Mouse (Mus musculus) kidney, embryonic 15.5 days (tissue): Measurements from ENCODE around the gene Anxa11. TPM values are rescaled to one million over a fixed set of nuclear protein-coding genes. Genes with fewer than 3 reads are reported as not detected.
A peak's percentile ranks its signal among the peaks of the same experiment; 100 is the strongest.
"Not testable (repeated sequence)": the region's sequence is repeated elsewhere in the genome, so short reads cannot be mapped to it uniquely, and the experiment has no call there.

Experiments
- ATAC-seq: fragments of 200-750 bp; cut with Nextera tagmentation; replicated peaks from 2 replicates; pipeline ENCODE4 v1.8.0; 2017; ENCODE audit warnings: moderate TSS enrichment; ENCODE audit not compliant: low FRiP score
- H3K27ac ChIP-seq: fragments of 300-500 bp; sonication (generic); 2 replicates; pipeline ENCODE4 v1.5.1; 2015; ENCODE audit warnings: mild to moderate bottlenecking, inconsistent platforms
- H3K27me3 ChIP-seq: fragments of 300-500 bp; sonication (generic); 2 replicates; pipeline ENCODE4 v1.6.1; 2015; ENCODE audit warnings: inconsistent platforms
- H3K36me3 ChIP-seq: fragments of 300-500 bp; sonication (generic); 2 replicates; pipeline ENCODE4 v1.6.1; 2015; ENCODE audit warnings: inconsistent platforms
- H3K4me1 ChIP-seq: fragments of 300-500 bp; sonication (generic); 2 replicates; pipeline ENCODE4 v1.6.1; 2015; ENCODE audit warnings: inconsistent platforms
- H3K4me2 ChIP-seq: fragments of 300-500 bp; sonication (generic); 2 replicates; pipeline ENCODE4 v1.6.1; 2015; ENCODE audit warnings: moderate library complexity, mild to moderate bottlenecking, inconsistent platforms
- H3K4me3 ChIP-seq: fragments of 300-500 bp; sonication (generic); replicated peaks from 2 replicates; pipeline ENCODE4 v1.5.1; 2015; ENCODE audit warnings: mild to moderate bottlenecking, inconsistent platforms
- H3K9ac ChIP-seq: fragments of 300-500 bp; sonication (generic); 2 replicates; pipeline ENCODE4 v1.6.1; 2015; ENCODE audit warnings: mild to moderate bottlenecking, inconsistent platforms
- H3K9me3 ChIP-seq: fragments of 300-500 bp; sonication (generic); replicated peaks from 2 replicates; pipeline ENCODE4 v1.6.1; 2016; ENCODE audit warnings: inconsistent platforms
- WGBS: fragments of 180-500 bp; shearing (Covaris S2); methylation state at CpG from one replicate; pipeline ENCODE4 v1.1.7; 2015; ENCODE audit warnings: mixed read lengths; 5-methylcytosine and 5-hydroxymethylcytosine counted together
- polyA plus RNA-seq: library from polyadenylated mRNA; unstranded; fragments of >200 nt; fragmentation: Nextera tagmentation; extraction: Ambion mirVana; gene quantifications from 2 replicates; pipeline ENCODE4 v1.2.1, GENCODE M21; 2015

The Anxa11 gene
- polyA plus RNA-seq, 1 experiment from 2014 or later: 46.1 TPM

GRCm38 (mm10) chr14:25872461-25873415 lies 30.8 kb downstream of the Anxa11 start:
- ATAC-seq: no peak
- peaks cover 13% of the 10 kb centered on the region for H3K4me1 ChIP-seq
- no peaks in the 10 kb centered on the region for H3K27me3 ChIP-seq
- H3K4me3 ChIP-seq: no peak overlapping the region
- no peaks in the 10 kb centered on the region for H3K9me3 ChIP-seq
- WGBS: 79% methylated on average over 8 of the region's 8 CpGs
- H3K27ac ChIP-seq: no peak overlapping the region
- H3K36me3 ChIP-seq: peaks cover 3% of the 10 kb centered on the region; the same call in 1 of the 2 replicates
- H3K9ac ChIP-seq: no peak overlapping the region
- no peak overlapping the region for H3K4me2 ChIP-seq

GRCm38 (mm10) chr14:25876640-25877039 lies 34.7 kb downstream of the Anxa11 start:
- H3K9me3 ChIP-seq, H3K4me3 ChIP-seq, H3K9ac ChIP-seq, H3K4me2 ChIP-seq, ATAC-seq, H3K27me3 ChIP-seq, H3K36me3 ChIP-seq, H3K4me1 ChIP-seq, H3K27ac ChIP-seq: not testable (repeated sequence)
- WGBS: no CpG with 5 or more reads among the region's 7 CpGs

GRCm38 (mm10) chr14:25881769-25882168 lies 39.8 kb downstream of the Anxa11 start:
- H3K27ac ChIP-seq, H3K4me3 ChIP-seq, H3K9me3 ChIP-seq, H3K9ac ChIP-seq, ATAC-seq, H3K4me1 ChIP-seq, H3K36me3 ChIP-seq, H3K27me3 ChIP-seq, H3K4me2 ChIP-seq: not testable (repeated sequence)
- no CpG with 5 or more reads among the region's 9 CpGs for WGBS

GRCm38 (mm10) chr14:25885886-25886285 lies 43.9 kb downstream of the Anxa11 start:
- H3K4me3 ChIP-seq, H3K36me3 ChIP-seq, H3K9ac ChIP-seq, H3K9me3 ChIP-seq, H3K4me1 ChIP-seq, H3K4me2 ChIP-seq, H3K27me3 ChIP-seq, ATAC-seq, H3K27ac ChIP-seq: not testable (repeated sequence)
- no CpG with 5 or more reads among the region's 12 CpGs for WGBS

- not testable (repeated sequence) for H3K9me3 ChIP-seq, H3K36me3 ChIP-seq, H3K9ac ChIP-seq, H3K4me3 ChIP-seq, H3K27ac ChIP-seq, H3K4me1 ChIP-seq, H3K4me2 ChIP-seq, ATAC-seq, H3K27me3 ChIP-seq
- WGBS: no CpG with 5 or more reads among the region's 3 CpGs
Measured at GRCm38 (mm10) chr14:25894566-25894965, 52.6 kb downstream of the Anxa11 start.

GRCm38 (mm10) chr14:25895686-25896085 lies 53.7 kb downstream of the Anxa11 start:
- not testable (repeated sequence) for H3K27ac ChIP-seq, H3K36me3 ChIP-seq, ATAC-seq, H3K27me3 ChIP-seq, H3K4me2 ChIP-seq, H3K4me3 ChIP-seq, H3K9ac ChIP-seq, H3K4me1 ChIP-seq, H3K9me3 ChIP-seq
- WGBS: no CpG with 5 or more reads among the region's 7 CpGs

GRCm38 (mm10) chr14:25903000-25903399 lies 61.0 kb downstream of the Anxa11 start, which contains the start of gene Plac9a:
TSS of gene Plac9a (minus strand) at chr14:25903100.
- H3K4me3 ChIP-seq, H3K9me3 ChIP-seq, H3K4me2 ChIP-seq, H3K27me3 ChIP-seq, H3K9ac ChIP-seq, H3K27ac ChIP-seq, H3K36me3 ChIP-seq, H3K4me1 ChIP-seq, ATAC-seq: not testable (repeated sequence)
- no CpG with 5 or more reads among the region's 10 CpGs for WGBS

GRCm38 (mm10) chr14:25905243-25905642 lies 63.3 kb downstream of the Anxa11 start:
- ATAC-seq: not testable (repeated sequence)

GRCm38 (mm10) chr14:25907272-25907671 lies 65.3 kb downstream of the Anxa11 start:
- H3K9ac ChIP-seq, H3K27ac ChIP-seq, H3K4me2 ChIP-seq, H3K4me1 ChIP-seq, ATAC-seq, H3K9me3 ChIP-seq, H3K27me3 ChIP-seq, H3K4me3 ChIP-seq, H3K36me3 ChIP-seq: not testable (repeated sequence)
- WGBS: no CpG with 5 or more reads among the region's 9 CpGs

More at GRCm38 (mm10) chr14:25905243-25905642, 63.3 kb downstream of the Anxa11 start:
- not testable (repeated sequence) for H3K4me3 ChIP-seq, H3K4me2 ChIP-seq, H3K9me3 ChIP-seq, H3K27me3 ChIP-seq, H3K27ac ChIP-seq, H3K9ac ChIP-seq, H3K36me3 ChIP-seq, H3K4me1 ChIP-seq
- 80% methylated on average over 1 of the region's 5 CpGs for WGBS

GRCm38 (mm10) chr14:25908976-25909375 lies 67.0 kb downstream of the Anxa11 start:
- H3K27me3 ChIP-seq, H3K4me2 ChIP-seq, H3K4me1 ChIP-seq, H3K4me3 ChIP-seq, ATAC-seq, H3K9ac ChIP-seq, H3K36me3 ChIP-seq, H3K9me3 ChIP-seq, H3K27ac ChIP-seq: not testable (repeated sequence)
- no CpG with 5 or more reads among the region's 8 CpGs for WGBS

- H3K9ac ChIP-seq, H3K27me3 ChIP-seq, H3K4me2 ChIP-seq, ATAC-seq, H3K9me3 ChIP-seq, H3K27ac ChIP-seq, H3K4me1 ChIP-seq, H3K4me3 ChIP-seq, H3K36me3 ChIP-seq: not testable (repeated sequence)
- WGBS: no CpG with 5 or more reads among the region's 5 CpGs
Measured at GRCm38 (mm10) chr14:25918427-25919170, 76.6 kb downstream of the Anxa11 start.

GRCm38 (mm10) chr14:25926814-25927561 lies 85.0 kb downstream of the Anxa11 start:
- not testable (repeated sequence) for H3K36me3 ChIP-seq, H3K9me3 ChIP-seq, H3K4me3 ChIP-seq, H3K27ac ChIP-seq, H3K27me3 ChIP-seq, H3K4me2 ChIP-seq, H3K9ac ChIP-seq, H3K4me1 ChIP-seq
- no CpG with 5 or more reads among the region's 44 CpGs for WGBS
- peak; percentile 88 for ATAC-seq
